Mouse (Mus musculus): ENCODE measurements around the gene Prkd2. TPM values are rescaled to one million over a fixed set of nuclear protein-coding genes. Genes with fewer than 3 reads are reported as not detected.

Prkd2 gene
- total RNA-seq, 2 experiments from 2014 or later: 9.6 to 11.9 TPM

GRCm38 (mm10) chr7:16825785-16826184, 16.9 kb upstream of the Prkd2 start:
- ATAC-seq (replicated peaks; ENCODE audit: poor library complexity, severe bottlenecking): peak; percentile 60

GRCm38 (mm10) chr7:16826571-16826970, 16.1 kb upstream of the Prkd2 start:
- 0 out of 2 replicates have a peak, but pooled peaks have one; percentile 24 for ATAC-seq (replicated peaks; ENCODE audit: poor library complexity, severe bottlenecking)

DNA sequence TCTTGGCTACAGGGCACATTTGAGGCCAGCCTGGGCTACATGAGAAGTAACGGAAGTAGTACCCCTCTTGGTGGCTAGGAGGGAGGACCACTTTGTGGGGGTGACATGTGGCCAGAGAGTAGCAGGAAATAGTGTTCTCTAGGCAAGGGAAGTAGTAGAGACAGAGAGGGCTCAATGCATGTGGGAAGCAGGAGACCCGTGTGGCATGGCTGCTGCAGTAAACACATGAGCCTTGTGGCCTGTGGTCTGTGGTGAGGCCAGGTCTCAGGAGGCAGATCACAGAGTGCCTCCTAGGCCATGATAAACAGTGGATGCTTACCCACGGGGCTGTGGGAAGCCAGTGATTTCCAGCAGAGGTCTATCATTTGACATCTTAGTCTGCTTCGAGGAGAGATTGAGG, 15.4 kb upstream of the Prkd2 start:
- ATAC-seq (replicated peaks; ENCODE audit: poor library complexity, severe bottlenecking): peak; percentile 72

DNA sequence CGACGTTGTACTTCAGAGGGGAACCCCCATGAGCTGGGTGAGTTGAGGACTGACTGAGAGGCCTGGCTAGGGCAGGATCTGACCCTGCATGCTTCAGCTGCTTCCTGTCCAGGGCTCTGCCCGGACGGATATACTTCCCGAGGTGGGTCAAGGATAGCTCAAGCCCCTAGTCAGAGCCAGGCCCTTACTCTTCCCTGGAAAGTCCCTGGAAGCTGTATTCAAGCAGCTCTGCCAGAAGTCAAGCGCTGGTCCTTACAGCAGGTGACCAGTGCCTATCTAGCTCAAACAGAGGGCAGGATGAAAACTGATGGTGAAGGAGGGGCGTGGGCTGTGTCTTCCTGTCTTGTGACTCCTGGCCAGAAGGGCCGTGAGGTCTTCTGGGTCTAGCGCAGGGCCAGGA, 12.3 kb upstream of the Prkd2 start:
- ATAC-seq (replicated peaks; ENCODE audit: poor library complexity, severe bottlenecking): no peak

DNA sequence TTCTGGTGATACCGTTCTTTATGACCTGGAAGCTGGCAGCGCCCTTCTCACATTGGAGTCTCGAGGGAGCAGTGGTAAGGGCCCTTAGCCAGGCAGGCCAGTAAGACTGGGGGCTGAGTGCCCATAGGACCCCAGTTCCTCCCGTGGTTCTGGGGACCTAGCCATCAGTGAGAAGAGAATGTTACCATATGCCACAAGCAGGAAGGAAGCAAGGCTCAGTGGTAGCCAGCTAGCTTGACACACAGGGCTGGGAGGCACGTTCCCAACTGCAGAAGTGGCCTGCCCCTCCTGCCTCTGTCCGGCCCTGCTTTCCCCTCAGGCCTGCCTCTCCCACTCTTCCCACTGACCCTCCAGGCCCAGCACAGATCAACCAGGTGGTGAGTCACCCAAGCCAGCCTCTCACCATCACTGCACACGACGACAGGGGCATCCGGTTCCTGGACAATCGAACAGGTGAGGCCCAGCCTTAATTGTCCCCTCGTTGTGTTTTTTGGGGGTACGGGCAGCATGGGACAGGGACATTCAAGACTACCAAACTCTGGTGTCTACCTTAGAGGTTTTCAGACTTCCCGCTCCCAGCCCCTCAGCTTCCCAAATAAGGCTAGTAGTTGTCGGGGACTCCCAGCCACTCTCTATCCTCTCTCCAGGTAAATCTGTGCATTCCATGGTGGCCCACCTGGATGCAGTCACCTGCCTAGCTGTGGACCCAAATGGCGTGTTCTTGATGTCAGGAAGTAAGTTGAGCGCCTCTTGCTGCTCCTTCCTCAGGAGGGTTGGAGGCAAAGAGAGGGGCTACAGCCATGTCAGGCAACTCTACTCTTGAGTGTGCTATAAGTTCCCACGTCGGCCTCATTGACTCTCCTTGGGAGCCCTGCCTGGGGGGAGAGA, 4.5 kb upstream of the Prkd2 start:
- no peak for ATAC-seq (replicated peaks; ENCODE audit: poor library complexity, severe bottlenecking)

DNA sequence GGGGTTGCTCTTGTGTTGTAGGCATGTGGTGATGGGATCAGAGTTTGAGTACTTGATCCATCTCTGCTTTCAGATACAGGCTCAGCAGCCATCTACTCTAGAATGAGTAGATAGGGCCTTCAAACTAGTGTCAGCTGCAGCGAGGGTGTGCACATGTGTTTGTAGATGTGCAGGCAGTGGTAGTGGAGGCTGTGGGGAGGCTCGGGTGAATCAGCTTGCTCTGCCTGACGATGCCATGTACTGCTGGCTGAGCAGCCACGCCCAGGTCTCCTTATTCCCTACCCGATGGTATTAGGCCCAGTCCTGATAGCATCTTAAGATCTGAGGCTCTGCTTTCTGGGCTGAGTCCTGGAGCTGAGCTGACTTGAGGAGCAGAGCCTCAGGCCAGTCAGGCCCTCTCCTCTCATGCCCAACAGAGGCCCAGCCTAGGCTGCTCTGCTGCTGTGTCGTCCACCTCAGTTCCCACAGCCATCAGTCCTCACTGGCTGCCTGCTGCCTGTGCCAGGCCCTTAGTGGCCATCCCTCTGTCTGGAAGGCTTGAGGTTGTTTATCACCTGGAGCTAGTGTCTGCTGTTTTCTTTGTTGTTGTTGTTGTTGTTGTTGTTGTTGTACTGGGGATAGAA, 3.8 kb upstream of the Prkd2 start:
- ATAC-seq (replicated peaks; ENCODE audit: poor library complexity, severe bottlenecking): no peak

DNA sequence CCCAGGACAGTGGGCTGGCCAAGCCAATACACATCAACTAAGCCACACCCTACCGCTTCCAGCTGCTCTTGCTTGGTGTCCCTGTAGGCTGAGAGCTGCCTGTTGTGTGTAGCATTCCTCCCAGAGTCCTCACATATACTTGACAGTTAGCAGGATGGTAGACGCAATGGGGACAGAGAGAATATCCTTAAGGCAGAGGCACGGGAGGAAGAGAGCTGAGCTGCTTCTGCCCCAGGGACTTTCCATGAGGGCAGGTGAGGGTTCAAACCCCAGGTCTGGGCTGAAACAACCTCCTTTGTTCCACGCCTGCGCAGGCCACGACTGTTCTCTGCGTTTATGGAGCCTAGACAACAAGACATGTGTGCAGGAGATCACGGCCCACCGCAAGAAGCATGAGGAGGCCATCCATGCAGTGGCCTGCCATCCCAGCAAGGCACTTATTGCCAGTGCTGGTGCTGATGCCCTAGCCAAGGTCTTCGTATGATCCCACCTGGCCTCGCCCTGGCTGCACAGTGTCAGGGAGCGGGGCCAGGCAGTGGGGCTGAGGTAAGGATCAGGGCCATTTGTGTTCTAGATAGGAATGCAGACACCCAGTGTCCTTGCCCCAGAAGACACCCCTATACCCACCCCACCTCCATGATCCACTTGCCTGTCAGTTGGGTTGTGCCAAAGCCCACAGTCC, 3.1 kb upstream of the Prkd2 start:
- no peak for ATAC-seq (replicated peaks; ENCODE audit: poor library complexity, severe bottlenecking)

DNA sequence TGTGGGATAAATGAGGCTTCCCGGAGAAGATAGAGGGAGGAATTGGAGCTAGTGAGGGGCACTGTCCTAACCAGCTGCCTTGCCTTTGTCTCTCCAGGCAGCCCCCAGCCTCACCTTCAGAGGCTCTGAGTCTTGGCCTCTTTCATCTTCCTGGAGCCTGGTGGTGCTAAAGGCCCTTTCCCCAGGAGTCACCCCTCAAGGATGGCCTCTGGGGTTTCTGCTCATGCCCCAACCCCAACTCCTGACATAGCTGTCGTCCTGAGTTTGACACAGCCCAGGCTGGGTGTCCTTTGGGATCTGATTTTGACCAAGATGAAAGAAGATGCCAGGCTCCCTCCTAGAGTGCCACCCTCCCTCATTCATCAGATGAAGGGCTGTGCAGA, 2.6 kb upstream of the Prkd2 start:
- no peak for ATAC-seq (replicated peaks; ENCODE audit: poor library complexity, severe bottlenecking)

DNA sequence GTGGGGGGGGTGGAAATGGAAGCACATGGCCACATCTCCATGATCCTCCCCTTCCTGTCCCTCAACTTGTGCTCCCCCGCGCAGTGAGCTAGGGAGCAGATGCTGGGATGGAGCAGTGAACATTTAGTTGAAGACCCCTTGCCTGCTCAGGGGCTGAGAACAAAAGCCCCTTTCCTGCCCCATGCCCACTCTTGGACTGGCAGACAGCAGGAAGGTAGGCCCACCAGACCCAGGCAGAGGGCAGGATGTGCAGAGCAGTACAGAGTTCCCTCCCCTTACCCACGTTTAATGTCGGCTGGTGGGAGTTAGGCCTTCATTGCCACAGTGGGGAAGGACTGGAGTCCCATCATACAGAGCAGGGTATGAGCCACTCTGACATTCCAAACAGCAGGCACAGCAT, 1.6 kb upstream of the Prkd2 start:
- no peak for ATAC-seq (replicated peaks; ENCODE audit: poor library complexity, severe bottlenecking)

DNA sequence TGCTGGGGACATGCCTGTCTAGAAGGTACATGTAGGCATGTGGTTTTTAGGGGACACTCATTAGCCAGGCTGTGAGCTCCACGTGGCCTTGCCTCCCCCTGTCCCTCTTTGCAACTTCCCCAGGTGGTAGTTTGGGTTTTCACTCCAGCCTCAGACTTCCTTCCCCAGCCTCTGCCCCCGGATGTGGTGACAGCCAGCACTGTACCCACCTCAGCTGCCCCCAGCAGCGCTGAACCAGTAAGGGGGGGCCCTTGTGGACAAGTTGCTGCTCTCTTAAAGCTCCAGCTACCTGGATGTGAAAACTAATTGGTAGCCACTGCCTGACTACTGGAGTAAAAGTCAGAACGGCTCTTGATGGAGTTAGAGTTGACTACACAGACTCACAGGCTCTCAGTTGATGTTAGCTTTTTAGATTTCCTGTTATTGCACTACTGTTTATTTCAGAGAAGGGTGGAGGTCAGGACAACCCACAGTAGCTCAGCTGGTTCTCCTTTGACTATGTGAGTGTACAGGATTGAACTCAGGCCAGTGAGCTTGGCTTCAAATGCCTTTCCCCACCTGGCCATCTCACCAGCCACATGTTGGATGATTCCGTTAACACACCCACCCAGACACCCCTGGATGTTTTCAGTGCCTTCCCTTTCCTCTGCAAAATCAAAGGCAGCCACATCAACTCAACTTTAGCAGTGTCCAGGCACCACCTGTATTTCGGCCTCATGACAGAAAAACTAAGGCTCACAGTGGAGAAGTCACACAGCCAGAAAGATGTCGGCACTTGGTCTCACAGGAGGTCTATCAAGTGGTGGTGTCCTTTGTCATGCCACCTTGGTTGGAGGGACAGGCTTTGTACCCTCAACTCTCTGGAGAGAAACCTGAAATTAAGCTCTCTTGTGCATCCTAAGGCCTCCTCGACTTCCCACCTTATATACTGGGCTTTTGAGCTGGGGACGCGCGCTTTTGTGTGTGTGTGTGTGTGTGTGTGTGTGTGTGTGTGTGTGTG, 841 bp upstream of the Prkd2 start:
- ATAC-seq (replicated peaks; ENCODE audit: poor library complexity, severe bottlenecking): peak; percentile 67

- no peak for ATAC-seq (replicated peaks; ENCODE audit: poor library complexity, severe bottlenecking)
Measured at GRCm38 (mm10) chr7:16843441-16844171, 904 bp downstream of the Prkd2 start.

DNA sequence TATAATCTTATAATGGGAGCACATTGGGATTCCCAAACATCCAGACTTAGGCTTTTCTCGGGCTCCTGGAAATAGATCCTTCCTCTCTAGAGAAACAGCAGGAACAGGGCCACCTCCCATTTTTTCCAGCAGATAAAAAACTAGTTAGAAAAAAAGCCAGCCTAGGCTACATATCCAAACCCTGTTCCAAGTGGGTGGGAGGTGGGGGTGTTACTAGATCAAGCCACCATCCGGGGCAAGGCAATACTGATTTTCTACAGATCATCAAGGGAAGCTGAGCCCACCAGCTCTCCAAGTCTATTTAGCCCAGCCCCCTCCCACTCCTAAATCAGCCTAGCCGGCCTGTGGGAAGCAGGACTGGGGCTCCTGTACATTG, 2.0 kb downstream of the Prkd2 start:
- no peak for ATAC-seq (replicated peaks; ENCODE audit: poor library complexity, severe bottlenecking)

- ATAC-seq (replicated peaks; ENCODE audit: poor library complexity, severe bottlenecking): peak; percentile 4; the same call in 1 of the 2 replicates
Measured at GRCm38 (mm10) chr7:16845072-16845819, 2.5 kb downstream of the Prkd2 start.

DNA sequence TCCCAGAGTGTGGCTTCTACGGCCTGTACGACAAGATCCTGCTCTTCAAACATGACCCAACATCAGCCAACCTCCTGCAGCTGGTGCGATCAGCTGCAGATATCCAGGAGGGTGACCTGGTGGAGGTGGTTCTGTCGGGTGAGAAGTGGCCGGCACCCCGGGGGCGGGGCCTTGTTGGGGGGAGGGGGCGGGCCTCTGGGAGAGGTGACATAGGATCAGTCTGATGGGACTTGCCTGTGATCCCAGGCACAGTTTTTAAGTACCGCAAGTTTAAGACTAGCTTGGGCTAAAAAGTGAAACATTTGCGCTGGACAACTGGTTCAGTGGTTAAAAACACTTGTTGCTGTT, 3.1 kb downstream of the Prkd2 start:
- no peak for ATAC-seq (replicated peaks; ENCODE audit: poor library complexity, severe bottlenecking)

DNA sequence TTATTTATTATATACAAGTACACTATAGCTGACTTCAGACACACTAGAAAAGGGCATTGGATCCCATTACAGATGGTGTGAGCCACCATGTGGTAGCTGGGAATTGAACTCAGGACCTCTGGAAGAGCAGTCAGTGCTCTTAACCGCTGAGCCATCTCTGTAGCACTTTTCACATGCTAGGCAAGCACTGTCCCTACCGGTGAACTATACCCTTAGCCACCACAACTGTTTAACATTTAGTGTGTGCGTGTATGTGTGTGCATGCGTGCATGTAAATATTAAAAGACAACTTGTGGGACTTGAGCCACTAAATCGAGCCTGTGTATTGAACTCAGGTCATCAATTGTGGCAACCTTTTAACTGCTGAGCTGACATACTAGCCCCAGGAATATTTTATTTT, 4.1 kb downstream of the Prkd2 start:
- ATAC-seq (replicated peaks; ENCODE audit: poor library complexity, severe bottlenecking): no peak

GRCm38 (mm10) chr7:16847507-16847906, 4.8 kb downstream of the Prkd2 start:
- no peak for ATAC-seq (replicated peaks; ENCODE audit: poor library complexity, severe bottlenecking)

DNA sequence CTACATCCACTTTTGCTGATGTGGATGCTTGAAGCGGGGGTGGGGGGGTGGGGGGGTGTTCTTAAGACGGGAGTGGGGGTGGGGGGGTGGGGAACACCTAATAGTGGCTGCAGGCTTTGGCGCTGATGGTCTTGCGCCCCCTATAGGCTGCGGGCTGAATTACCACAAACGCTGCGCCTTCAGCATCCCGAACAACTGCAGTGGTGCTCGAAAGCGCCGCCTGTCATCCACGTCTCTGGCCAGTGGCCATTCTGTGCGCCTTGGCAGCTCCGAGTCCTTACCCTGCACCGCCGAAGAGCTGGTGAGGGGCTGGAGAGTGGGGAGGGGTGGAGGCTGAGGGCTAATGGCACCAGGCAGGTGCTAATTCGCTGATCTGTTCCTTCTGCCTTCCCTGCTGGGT, 5.9 kb downstream of the Prkd2 start:
- peak; percentile 24; the same call in 1 of the 2 replicates for ATAC-seq (replicated peaks; ENCODE audit: poor library complexity, severe bottlenecking)

GRCm38 (mm10) chr7:16851636-16852035, 8.9 kb downstream of the Prkd2 start:
- no peak for ATAC-seq (replicated peaks; ENCODE audit: poor library complexity, severe bottlenecking)

DNA sequence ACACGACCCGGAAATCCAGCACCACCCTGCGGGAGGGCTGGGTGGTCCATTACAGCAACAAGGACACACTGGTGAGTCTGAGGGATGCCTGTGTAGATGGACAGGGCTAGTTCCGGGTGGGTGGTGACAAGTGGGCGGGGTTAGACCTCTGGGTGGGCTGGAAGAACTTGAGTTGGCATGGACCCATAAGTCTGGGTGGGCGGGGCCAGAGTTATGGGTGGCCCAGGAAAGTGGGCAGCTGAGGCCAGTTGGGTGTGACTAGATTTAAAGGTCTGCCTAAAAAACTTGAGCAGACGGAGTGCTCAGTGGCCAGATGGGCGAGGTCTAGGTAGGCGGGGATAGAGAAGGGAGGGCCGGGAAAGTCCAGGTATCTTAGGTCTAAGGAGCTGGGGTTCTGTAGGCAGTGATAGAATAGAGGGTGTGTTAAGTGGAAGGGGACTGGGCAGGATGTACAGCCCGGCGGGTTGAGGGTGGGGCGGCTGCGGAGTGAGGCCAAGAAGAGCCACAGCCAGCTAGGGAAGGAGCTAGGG, 10.7 kb downstream of the Prkd2 start:
- ATAC-seq (replicated peaks; ENCODE audit: poor library complexity, severe bottlenecking): no peak
